Mouse (Mus musculus): ENCODE data around the gene Hsf5.

The Hsf5 gene

DNA sequence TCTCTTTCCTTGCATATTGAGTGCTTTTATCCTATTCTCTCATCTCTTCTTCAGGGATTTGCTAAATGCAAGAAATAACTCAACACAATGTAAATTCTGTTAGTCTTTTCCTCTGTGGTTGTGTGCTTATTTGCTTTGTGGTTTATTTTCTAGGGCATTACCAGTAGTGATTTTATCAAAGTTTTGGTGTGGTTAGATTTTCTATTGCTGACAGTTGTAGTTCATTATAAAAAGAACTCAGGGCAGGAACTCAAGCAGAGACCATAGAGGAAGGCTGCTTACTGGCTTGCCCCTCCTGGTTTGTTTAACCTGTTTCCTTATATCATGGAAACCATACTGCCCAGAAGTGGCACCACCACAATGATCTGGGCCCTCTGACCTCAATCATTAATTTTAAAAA, 25.9 kb downstream of the Hsf5 start:
- DNase-seq: no peak

- DNase-seq: no peak
Measured at GRCm38 (mm10) chr11:87654693-87655092, 37.7 kb downstream of the Hsf5 start.

DNA sequence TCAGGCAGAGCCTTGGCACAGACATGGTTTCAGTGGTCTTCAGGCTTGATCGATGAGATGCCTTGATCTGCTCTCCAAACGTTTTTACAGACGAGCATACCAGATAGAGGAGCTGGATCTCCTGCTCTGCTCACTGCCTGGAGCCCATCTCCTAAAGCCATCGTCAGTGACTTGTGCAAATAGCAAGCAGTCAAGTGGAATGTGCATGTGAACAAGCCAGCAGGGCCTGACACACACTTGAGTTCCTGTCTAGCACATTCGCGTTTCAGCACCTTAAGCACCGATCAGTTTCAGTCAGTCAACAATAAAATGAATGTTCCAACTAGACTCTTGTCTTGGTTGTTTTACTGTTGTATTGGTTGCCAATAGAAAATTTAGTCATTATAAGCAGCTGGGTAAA, 42.3 kb downstream of the Hsf5 start:
- DNase-seq: no peak

- peak; percentile 95 for DNase-seq
Measured at GRCm38 (mm10) chr11:87662407-87662806, 45.4 kb downstream of the Hsf5 start, which contains the start of gene Rnf43. Gene Rnf43, plus strand, starts transcription at chr11:87662722.

DNA sequence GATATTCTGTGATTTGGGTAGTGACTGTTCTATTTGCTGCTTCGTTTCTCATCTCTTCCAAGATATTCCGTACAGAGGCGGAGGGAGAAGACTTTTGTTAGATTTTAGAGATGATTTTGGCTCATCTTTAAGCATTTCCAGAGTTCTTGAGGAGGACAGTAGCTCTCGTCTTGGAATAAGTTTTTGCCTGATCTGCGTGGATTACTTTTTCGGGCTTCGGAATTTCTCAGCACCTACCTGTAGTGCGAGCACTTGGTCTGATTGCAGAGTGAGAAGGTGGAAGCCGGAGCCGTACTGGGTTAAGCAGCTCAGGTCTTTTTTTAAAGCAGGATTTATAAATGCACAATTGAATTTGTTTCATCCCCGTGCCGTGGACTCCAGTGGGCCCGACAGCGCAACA, 45.9 kb downstream of the Hsf5 start:
- peak; percentile 72 for DNase-seq

- no peak for DNase-seq
Measured at GRCm38 (mm10) chr11:87663948-87664347, 47.0 kb downstream of the Hsf5 start.

DNA sequence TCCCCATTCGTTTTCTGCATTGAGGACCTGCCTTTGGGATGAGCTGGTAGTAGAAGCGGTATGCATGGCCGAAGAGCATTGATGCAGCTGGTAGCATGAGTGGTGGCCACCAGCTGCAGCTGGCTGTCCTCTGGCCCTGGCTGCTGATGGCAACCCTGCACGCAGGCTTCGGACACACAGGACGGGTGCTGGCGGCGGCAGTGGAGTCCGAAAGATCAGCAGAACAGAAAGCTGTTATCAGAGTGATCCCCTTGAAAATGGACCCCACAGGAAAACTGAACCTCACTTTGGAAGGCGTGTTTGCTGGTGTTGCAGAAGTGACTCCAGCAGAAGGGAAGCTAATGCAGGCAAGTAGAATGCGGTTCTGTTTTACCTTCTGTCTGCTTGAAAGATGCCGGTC, 47.6 kb downstream of the Hsf5 start:
- DNase-seq: peak; percentile 76

- peak; percentile 33 for DNase-seq
Measured at GRCm38 (mm10) chr11:87665224-87665623, 48.3 kb downstream of the Hsf5 start.

GRCm38 (mm10) chr11:87665658-87666057, 48.7 kb downstream of the Hsf5 start:
- DNase-seq: peak; percentile 18

GRCm38 (mm10) chr11:87666256-87667035, 49.5 kb downstream of the Hsf5 start:
- DNase-seq: peak; percentile 16

DNA sequence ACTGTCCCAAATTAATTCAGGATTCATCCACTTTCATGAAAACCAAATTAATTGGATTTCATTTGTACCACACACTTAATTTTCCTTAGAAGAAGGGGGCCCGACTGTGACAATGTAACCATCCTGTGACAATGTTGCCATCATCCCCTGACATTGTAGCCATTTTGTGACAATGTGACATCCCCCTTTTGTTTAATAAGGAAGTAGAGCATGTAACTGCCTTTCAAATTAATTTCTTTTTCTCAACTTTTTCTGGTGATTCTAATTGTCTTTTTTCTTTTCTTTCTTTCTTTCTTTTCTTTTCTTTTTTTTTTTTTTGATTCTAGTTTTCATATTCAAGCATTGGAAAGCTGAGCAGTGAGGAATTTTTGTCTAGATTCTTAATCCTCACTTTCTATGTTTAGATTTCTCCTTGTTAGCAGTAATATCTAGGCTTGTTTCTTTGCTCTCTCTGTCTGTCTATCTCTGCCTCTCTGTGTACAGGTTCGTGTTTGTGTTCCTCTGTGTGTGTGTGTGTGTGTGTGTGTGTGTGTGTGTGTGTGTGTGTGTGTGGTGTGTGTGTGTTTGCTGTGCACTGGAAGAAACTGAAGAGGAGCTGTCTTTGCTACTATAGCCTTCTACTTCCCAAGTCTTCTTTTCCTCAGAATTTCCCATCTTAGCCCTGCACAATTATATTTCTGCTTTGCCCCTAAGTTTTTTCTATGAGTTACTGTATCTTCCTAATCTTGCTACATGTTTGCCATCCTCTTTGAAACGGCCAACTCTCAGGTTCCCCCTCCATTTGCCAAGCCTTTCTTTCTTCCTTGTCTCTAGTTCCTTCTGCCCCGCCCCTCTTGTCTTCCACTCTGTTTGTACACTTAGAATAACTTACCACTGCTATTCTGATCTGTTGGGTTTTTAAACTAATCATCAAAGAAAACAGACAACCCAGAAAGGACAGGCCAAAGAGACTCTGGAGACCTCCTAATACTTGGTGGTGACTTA, 50.4 kb downstream of the Hsf5 start:
- peak; percentile 45 for DNase-seq

GRCm38 (mm10) chr11:87673282-87673681, 56.3 kb downstream of the Hsf5 start:
- no peak for DNase-seq

DNA sequence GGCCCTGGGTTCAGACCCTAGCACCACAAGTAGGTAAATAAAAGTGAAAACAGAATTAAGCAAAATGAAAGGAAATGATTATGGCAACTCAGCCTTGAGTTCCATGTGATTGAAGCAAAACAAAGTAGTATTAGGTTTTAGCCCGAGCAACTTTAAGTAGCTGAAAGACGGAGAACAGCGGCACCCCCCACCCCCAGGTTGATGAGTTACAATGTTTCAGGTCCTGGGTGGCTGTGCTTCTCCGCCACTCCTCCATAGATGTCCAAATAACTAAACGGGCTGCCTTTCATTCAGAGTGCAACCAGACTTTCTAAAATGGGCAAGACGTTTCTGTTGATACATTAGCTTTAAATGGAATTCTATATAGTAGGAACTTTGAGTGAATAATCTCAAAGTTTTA, 58.6 kb downstream of the Hsf5 start:
- peak; percentile 61 for DNase-seq

DNA sequence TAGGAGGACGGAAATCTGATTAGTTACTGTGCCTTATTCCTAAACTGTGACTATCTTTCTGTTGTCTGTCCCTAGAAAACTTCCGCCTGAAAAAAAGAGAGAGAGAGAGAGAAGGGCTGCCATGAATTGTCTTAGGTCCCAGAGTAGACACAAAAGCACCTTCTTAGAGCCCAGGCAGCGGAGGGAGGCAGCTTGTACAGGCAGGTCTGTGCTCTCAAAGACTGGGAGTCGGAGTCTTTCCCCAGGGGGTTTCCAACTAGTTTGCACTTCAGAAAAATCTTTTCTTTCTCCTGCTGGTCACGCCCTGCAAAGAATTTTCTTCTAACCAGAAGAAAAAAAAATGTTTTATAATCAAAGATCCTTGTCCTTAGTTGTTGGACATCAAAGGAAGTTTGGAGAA, 60.8 kb downstream of the Hsf5 start:
- peak; percentile 60 for DNase-seq

DNA sequence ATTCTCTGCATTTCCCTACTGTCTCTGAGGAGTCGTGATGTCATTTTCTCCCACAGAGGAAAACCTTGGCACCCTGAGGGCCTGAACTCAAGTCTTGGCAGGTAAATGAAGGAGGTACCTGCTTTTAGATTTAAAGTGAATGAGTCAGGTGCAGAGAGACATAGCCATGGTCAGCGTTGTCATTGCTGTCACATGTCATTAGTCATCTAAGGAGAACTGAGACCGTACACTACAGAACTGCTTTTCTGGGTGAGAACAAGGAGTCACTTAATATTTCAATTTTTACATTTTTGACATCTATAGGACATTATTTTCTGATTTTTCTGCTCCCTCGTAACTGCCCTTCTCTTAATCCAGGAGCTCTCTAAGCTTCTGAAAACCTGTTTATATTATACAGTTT, 61.6 kb downstream of the Hsf5 start:
- DNase-seq: peak; percentile 39

- DNase-seq: peak; percentile 49
Measured at GRCm38 (mm10) chr11:87678976-87679375, 62.0 kb downstream of the Hsf5 start.

- peak; percentile 64 for DNase-seq
Measured at GRCm38 (mm10) chr11:87680786-87681185, 63.8 kb downstream of the Hsf5 start.

DNA sequence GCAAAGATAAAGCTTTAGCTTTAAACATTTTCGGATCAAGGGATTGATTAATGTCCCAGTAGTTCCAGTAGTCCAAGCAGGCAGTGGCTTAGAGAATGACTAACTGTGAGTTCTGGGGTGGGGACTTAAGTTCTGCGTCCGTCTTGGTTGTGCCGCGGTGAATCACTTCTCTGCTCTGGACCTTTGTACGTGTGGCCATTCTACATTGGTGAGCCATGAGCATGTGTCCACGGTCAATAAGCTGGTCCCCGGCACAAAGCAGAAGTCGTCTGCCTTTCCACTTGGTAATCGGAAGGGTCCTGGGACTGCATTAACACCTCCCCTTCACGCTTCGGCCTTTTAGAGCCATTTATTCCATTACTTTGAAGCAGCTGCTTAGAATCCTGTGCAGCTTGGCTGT, 65.1 kb downstream of the Hsf5 start:
- peak; percentile 15 for DNase-seq

GRCm38 (mm10) chr11:87682838-87683571, 66.0 kb downstream of the Hsf5 start:
- peak; percentile 64 for DNase-seq

DNA sequence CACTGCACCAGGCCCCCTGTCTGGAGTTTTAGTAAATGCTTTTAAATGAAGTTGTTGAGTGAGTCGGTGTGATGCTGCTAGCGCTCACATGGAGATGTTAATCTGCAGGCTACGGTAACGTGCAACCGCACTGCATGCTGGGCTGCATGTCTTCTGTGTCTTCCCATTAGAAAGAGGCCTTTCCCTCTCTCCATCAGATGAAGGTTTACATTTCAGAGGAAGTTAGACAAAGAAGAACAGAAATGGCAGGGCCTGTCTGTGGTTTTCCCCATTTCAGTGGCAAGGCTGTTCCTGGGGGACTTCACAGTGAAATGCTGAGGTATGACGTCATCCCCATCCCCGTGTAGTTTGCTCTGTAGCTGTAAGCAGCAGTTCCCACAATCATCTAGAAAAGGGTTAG, 69.4 kb downstream of the Hsf5 start:
- peak; percentile 74 for DNase-seq

- DNase-seq: peak; percentile 70
Measured at GRCm38 (mm10) chr11:87687246-87688225, 70.6 kb downstream of the Hsf5 start.
